8 mouse cellular contexts compared by ENCODE assay signal in genomic region chr15:103366376-103367149, GRCm38 (mm10). TPM values are rescaled to one million over a fixed set of nuclear protein-coding genes. Genes with fewer than 3 reads are reported as not detected.
DNase-seq lines count a peak whose midpoint lies in the region; ATAC-seq and TF ChIP-seq lines count a peak whose summit lies in the region.

TSS of gene Itga5 (minus strand) at chr15:103366763.

- H3K4me2 ChIP-seq in lung, postnatal 0 days (replicated peaks; ENCODE audit: low read depth, low read length) = peak within 1 kb of the TSS; percentile 90

- H3K27ac ChIP-seq in cortical plate, adult 2 months (ENCODE audit: insufficient read depth, low read length) = no peak within 1 kb of the TSS
- peak within 1 kb of the TSS; percentile 66; the same call in 1 of the 2 replicates for H3K27ac ChIP-seq in kidney, adult 2 months (ENCODE audit: insufficient read depth, low read depth, low read length)
- peak within 1 kb of the TSS; percentile 81 for H3K27ac ChIP-seq in lung, postnatal 0 days (ENCODE audit: low read length)

- no peaks in the 10 kb centered on the region for H3K9me3 ChIP-seq in erythroblast, embryonic 14.5 days (ENCODE audit: control insufficient read depth, low read length)
- H3K9me3 ChIP-seq in lung, postnatal 0 days (ENCODE audit: low read length) = no peaks in the 10 kb centered on the region

- TF ChIP-seq POLR2A in cortical plate, adult 2 months (IDR thresholded peaks at IDR 0.05; ENCODE audit: extremely low read depth, insufficient read depth, low read length) = no peak
- no peak for TF ChIP-seq POLR2A in kidney, adult 2 months (IDR thresholded peaks at IDR 0.05; ENCODE audit: low read depth, low read length)

- TF ChIP-seq CTCF in cortical plate, adult 2 months (IDR thresholded peaks at IDR 0.05; ENCODE audit: extremely low read depth, insufficient read depth, low read length) = no peak
- no peak for TF ChIP-seq CTCF in kidney, adult 2 months (conservative IDR thresholded peaks at IDR 0.05; ENCODE audit: insufficient read depth, insufficient read length, low read depth, low read length)
- peak; percentile 36 for TF ChIP-seq CTCF in lung, postnatal 0 days (IDR thresholded peaks at IDR 0.05)

- WGBS in kidney, adult 2 months = under 1% methylated on average over 49 of the region's 51 CpGs
- WGBS in lung, postnatal 0 days = under 1% methylated on average over 43 of the region's 51 CpGs

- peak within 1 kb of the TSS; percentile 94 for H3K9ac ChIP-seq in lung, postnatal 0 days (replicated peaks; ENCODE audit: low read depth)

- peak within 1 kb of the TSS; percentile 66 for H3K4me3 ChIP-seq in erythroblast, embryonic 14.5 days (replicated peaks)
- peak within 1 kb of the TSS; percentile 29 for H3K4me3 ChIP-seq in cortical plate, adult 2 months (ENCODE audit: insufficient read depth, low read length)
- H3K4me3 ChIP-seq in kidney, adult 2 months (ENCODE audit: insufficient read depth, low read depth, low read length) = peak within 1 kb of the TSS; percentile 87
- peak within 1 kb of the TSS; percentile 81 for H3K4me3 ChIP-seq in lung, postnatal 0 days (ENCODE audit: low read depth, low read length)

- no peaks in the 10 kb centered on the region for H3K36me3 ChIP-seq in erythroblast, embryonic 14.5 days (ENCODE audit: control insufficient read depth)
- no peaks in the 10 kb centered on the region for H3K36me3 ChIP-seq in kidney, adult 2 months (ENCODE audit: control insufficient read depth, insufficient read depth, low read length)
- H3K36me3 ChIP-seq in lung, postnatal 0 days (ENCODE audit: insufficient read depth, low read length) = no peaks in the 10 kb centered on the region

- peak; percentile 86 for DNase-seq in heart, adult 8-10 months (ENCODE audit: low spot score)
- DNase-seq in kidney, adult 2 months = peak; percentile 76
- peak; percentile 87 for DNase-seq in lung, postnatal 0 days (ENCODE audit: low spot score)
- peak; percentile 74 for DNase-seq in ovary, adult 18-20 months (ENCODE audit: low spot score)
- DNase-seq in frontal cortex, adult 2 months (ENCODE audit: extremely low spot score in 1 of 2, low spot score in 1 of 2) = no peak

- TF ChIP-seq EP300 in lung, postnatal 0 days (IDR thresholded peaks at IDR 0.05) = no peak

- H3K27me3 ChIP-seq in erythroblast, embryonic 14.5 days (ENCODE audit: control insufficient read depth) = peaks cover 40% of the 10 kb centered on the region
- H3K27me3 ChIP-seq in kidney, adult 2 months (replicated peaks; ENCODE audit: control insufficient read depth, insufficient read depth, low read length) = no peaks in the 10 kb centered on the region
- no peaks in the 10 kb centered on the region for H3K27me3 ChIP-seq in lung, postnatal 0 days (replicated peaks; ENCODE audit: insufficient read depth, low read length)

- ATAC-seq in erythroblast, adult 5-6 weeks (replicated peaks; ENCODE audit: low FRiP score, poor library complexity, severe bottlenecking) = no peak
- peak; percentile 85 for ATAC-seq in lung, postnatal 0 days

- H3K4me1 ChIP-seq in erythroblast, embryonic 14.5 days (ENCODE audit: control insufficient read depth) = peaks cover 46% of the 10 kb centered on the region
- H3K4me1 ChIP-seq in cortical plate, adult 2 months (ENCODE audit: control insufficient read depth, insufficient read depth, low read length) = no peaks in the 10 kb centered on the region
- peaks cover 5% of the 10 kb centered on the region; the same call in 1 of the 2 replicates for H3K4me1 ChIP-seq in kidney, adult 2 months (ENCODE audit: control insufficient read depth, insufficient read depth, low read length)
- no peaks in the 10 kb centered on the region; the same call in 1 of the 2 replicates for H3K4me1 ChIP-seq in lung, postnatal 0 days (ENCODE audit: insufficient read depth, low read depth, low read length)

RNA-seq across cellular contexts. Expression of gene Itga5, which starts in this region (rescaled TPM):
- polyA plus RNA-seq in erythroblast, embryonic 14.5 days (2012) = 0.11 and 0.13 TPM in 2 replicates
- 2.5 and 7.9 TPM in 2 replicates for total RNA-seq in erythroblast, adult 5-6 weeks (2015; ENCODE audit: low replicate concordance)
- 2.4 TPM in 2 replicates for total RNA-seq in erythroblast, adult 5-6 weeks (2017; ENCODE audit: low replicate concordance)
- polyA plus RNA-seq in cortical plate, adult 2 months (2012; rRNA removed) = 2.4 and 3.8 TPM in 2 replicates
- 10 to 100 TPM; 27.8 to 40.2 (median 33.7) TPM for total RNA-seq in heart, adult 8-10 months (2022)
- polyA plus RNA-seq in kidney, adult 2 months (2012; rRNA removed) = 9.3 and 9.7 TPM in 2 replicates
- polyA plus RNA-seq in lung, postnatal 0 days (2015; fragmentation: Nextera tagmentation; extraction: Ambion mirVana) = 30.0 and 31.2 TPM in 2 replicates
- polyA plus RNA-seq in frontal cortex, adult 2 months (2012; rRNA removed) = 2.2 and 2.9 TPM in 2 replicates

Comparison
In these comparisons a context has a peak if more than half of its experiments do, and no peak if none do; other contexts are left out.
1. H3K4me3 ChIP-seq: peak in every context shown above with its lines; median percentile 87 in kidney, adult 2 months; 81 in lung, postnatal 0 days; 66 in erythroblast, embryonic 14.5 days; 29 in cortical plate, adult 2 months.
2. DNase-seq: peak in heart, adult 8-10 months (single experiment), kidney, adult 2 months (single experiment), lung, postnatal 0 days (single experiment) and ovary, adult 18-20 months (single experiment); none in frontal cortex, adult 2 months (0 of 2).